Mouse (Mus musculus) myocyte (in vitro differentiated cells): ENCODE measurements around the gene Gpc6. TPM values are rescaled to one million over a fixed set of nuclear protein-coding genes. Genes with fewer than 3 reads are reported as not detected.

Experiments
- H3K27me3 ChIP-seq: one replicate; pipeline ENCODE4 v1.6.1; 2011; ENCODE audit not compliant: control insufficient read depth, insufficient read depth, insufficient read length
- H3K36me3 ChIP-seq: one replicate; pipeline ENCODE4 v1.6.1; 2011; ENCODE audit not compliant: control insufficient read depth, insufficient read depth
- H3K4me2 ChIP-seq: one replicate; pipeline ENCODE4 v1.6.1; 2011; ENCODE audit warnings: low read depth, control low read depth
- H3K4me3 ChIP-seq: one replicate; pipeline ENCODE4 v1.5.1; 2011; ENCODE audit warnings: mild to moderate bottlenecking, control low read depth, moderate library complexity
- H3K79me2 ChIP-seq: one replicate; pipeline ENCODE4 v1.6.1; 2011; ENCODE audit not compliant: control insufficient read depth, insufficient read depth
- H3ac ChIP-seq: one replicate; pipeline ENCODE4 v1.6.1; 2011; ENCODE audit not compliant: control insufficient read depth, insufficient read length
- CEBPB ChIP-seq: IDR thresholded peaks from 2 replicates; pipeline ENCODE4 v1.6.1; 2011; ENCODE audit warnings: mild to moderate bottlenecking, moderate library complexity; ENCODE audit not compliant: poor library complexity, insufficient read depth, severe bottlenecking
- E2F4 ChIP-seq: IDR thresholded peaks from one replicate; pipeline ENCODE4 v1.6.1; 2011; ENCODE audit warnings: mild to moderate bottlenecking, control low read depth, moderate library complexity; ENCODE audit not compliant: insufficient read depth
- MAX ChIP-seq: IDR thresholded peaks from one replicate; pipeline ENCODE4 v1.6.1; 2011; ENCODE audit warnings: low read depth, mild to moderate bottlenecking, control low read depth
- MYOD1 ChIP-seq, 3 experiments: IDR thresholded peaks; one replicate each; pipeline ENCODE4 v1.6.1; 2011; ENCODE audit warnings: control low read depth in 2 of 3, low read depth in 2 of 3, mild to moderate bottlenecking in 2 of 3, moderate library complexity in 1 of 3; ENCODE audit not compliant: insufficient read length in 2 of 3, control insufficient read depth in 1 of 3
- MYOG ChIP-seq, 3 experiments: IDR thresholded peaks; one replicate each; pipeline ENCODE4 v1.6.1; 2011; ENCODE audit warnings: control low read depth in 2 of 3, low read depth in 2 of 3, mild to moderate bottlenecking in 2 of 3; ENCODE audit not compliant: insufficient read length in 2 of 3, control insufficient read depth in 1 of 3, insufficient read depth in 1 of 3
- POLR2A ChIP-seq: IDR thresholded peaks from one replicate; pipeline ENCODE4 v1.6.1; 2011; ENCODE audit warnings: low read depth, mild to moderate bottlenecking, control low read depth, moderate library complexity; ENCODE audit not compliant: insufficient read length
- POLR2AphosphoS2 ChIP-seq: IDR thresholded peaks from one replicate; pipeline ENCODE4 v1.6.1; 2011; ENCODE audit warnings: low read depth, control low read depth; ENCODE audit not compliant: insufficient read length
- REST ChIP-seq: IDR thresholded peaks from one replicate; pipeline ENCODE4 v1.6.1; 2011; ENCODE audit warnings: mild to moderate bottlenecking, control low read depth, moderate library complexity; ENCODE audit not compliant: insufficient read depth, insufficient read length
- SRF ChIP-seq: IDR thresholded peaks from one replicate; pipeline ENCODE4 v1.6.1; 2011; ENCODE audit warnings: low read depth; ENCODE audit not compliant: control insufficient read depth, insufficient read length
- TCF12 ChIP-seq: IDR thresholded peaks from one replicate; pipeline ENCODE4 v1.6.1; 2011; ENCODE audit warnings: mild to moderate bottlenecking, control low read depth; ENCODE audit not compliant: poor library complexity, insufficient read depth, severe bottlenecking
- TCF3 ChIP-seq: IDR thresholded peaks from one replicate; pipeline ENCODE4 v1.6.1; 2011; ENCODE audit warnings: low read depth, control low read depth; ENCODE audit not compliant: insufficient read length
- USF1 ChIP-seq: IDR thresholded peaks from one replicate; pipeline ENCODE4 v1.6.1; 2011; ENCODE audit warnings: low read depth, mild to moderate bottlenecking, control low read depth, moderate library complexity
- polyA plus RNA-seq: library from polyadenylated mRNA; unstranded; fragments of >200 nt; fragmentation: generic; extraction: Trizol; gene quantifications from one replicate; pipeline ENCODE4 v1.2.1, GENCODE M21; 2012; ENCODE audit warnings: missing spikeins

Gpc6 gene
- polyA plus RNA-seq, 1 experiment: 5.0 TPM

DNA sequence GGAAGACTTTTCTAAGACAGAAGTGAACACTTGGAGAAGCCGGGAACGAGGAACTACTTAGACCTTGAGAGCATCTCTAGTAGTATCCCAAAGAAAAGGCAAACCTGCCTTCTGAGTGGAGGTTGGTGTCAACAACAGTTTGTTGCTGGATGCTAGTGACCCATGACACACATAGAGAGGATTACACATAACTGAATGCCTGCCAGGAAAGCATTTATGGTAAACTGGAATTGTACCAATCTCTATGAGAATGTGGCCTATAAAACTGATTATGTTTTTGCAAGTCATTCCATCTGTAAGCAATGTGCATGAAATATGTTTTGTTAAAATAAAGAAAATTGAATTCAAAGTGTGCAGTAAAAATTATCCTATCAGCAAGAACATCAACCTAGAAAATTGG lies 485.4 kb downstream of the Gpc6 start:
- Histone ChIP-seq H3K27me3 (no peaks in the 10 kb centered on the region), H3K36me3 (no peaks in the 10 kb centered on the region), H3K4me2 (no peak overlapping the region), H3ac (no peak overlapping the region), H3K79me2 (no peaks in the 10 kb centered on the region), H3K4me3 (no peak overlapping the region)
- TF ChIP-seq REST: no peak
- no peak for TF ChIP-seq MYOG (IDR thresholded peaks at IDR 0.05; ENCODE audit: control insufficient read depth in 1 of 3, insufficient read depth in 1 of 3, insufficient read length in 2 of 3, low read depth in 2 of 3)
- TF ChIP-seq CEBPB: no peak
- no peak for TF ChIP-seq POLR2AphosphoS2
- TF ChIP-seq TCF12: no peak

DNA sequence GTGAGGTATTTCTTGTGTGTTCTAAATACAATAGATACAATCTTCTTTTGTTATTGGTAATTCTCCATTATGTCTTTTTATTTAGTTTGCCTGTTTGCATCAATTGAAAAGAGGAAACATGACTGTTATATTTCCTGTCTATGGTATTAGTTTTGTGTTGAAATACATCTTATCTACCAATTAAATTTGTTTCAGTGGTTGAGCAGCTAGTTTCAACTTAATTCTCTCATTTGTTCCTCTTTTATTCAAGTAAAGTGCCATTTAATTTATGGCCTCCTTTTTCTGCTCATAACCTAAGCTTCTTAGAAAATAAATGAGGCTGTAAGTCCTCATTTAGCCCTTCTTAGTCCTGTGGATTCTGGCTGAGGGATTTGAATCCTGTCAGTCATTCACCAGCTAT lies 489.9 kb downstream of the Gpc6 start:
- Histone ChIP-seq H3K36me3 (no peaks in the 10 kb centered on the region), H3ac (no peak overlapping the region), H3K27me3 (no peaks in the 10 kb centered on the region), H3K4me2 (no peak overlapping the region), H3K4me3 (no peak overlapping the region), H3K79me2 (no peaks in the 10 kb centered on the region)
- TF ChIP-seq MYOG (IDR thresholded peaks at IDR 0.05; ENCODE audit: control insufficient read depth in 1 of 3, insufficient read depth in 1 of 3, insufficient read length in 2 of 3, low read depth in 2 of 3): no peak
- TF ChIP-seq POLR2AphosphoS2: no peak
- no peak for TF ChIP-seq CEBPB
- TF ChIP-seq MAX: no peak
- no peak for TF ChIP-seq E2F4
- TF ChIP-seq SRF: no peak
- no peak for TF ChIP-seq REST
- TF ChIP-seq USF1: no peak
- no peak for TF ChIP-seq TCF3
- TF ChIP-seq MYOD1 (IDR thresholded peaks at IDR 0.05; ENCODE audit: control insufficient read depth in 1 of 3, insufficient read length in 2 of 3, low read depth in 2 of 3): no peak
- TF ChIP-seq TCF12: no peak
- no peak for TF ChIP-seq POLR2A

- H3K27me3 ChIP-seq: no peaks in the 10 kb centered on the region
- H3K4me3 ChIP-seq: no peak overlapping the region
- no peak overlapping the region for H3ac ChIP-seq
- H3K4me2 ChIP-seq: no peak overlapping the region
- TF ChIP-seq CEBPB: no peak
- TF ChIP-seq USF1: no peak
- no peak for TF ChIP-seq POLR2AphosphoS2
- TF ChIP-seq MYOD1 (IDR thresholded peaks at IDR 0.05; ENCODE audit: control insufficient read depth in 1 of 3, insufficient read length in 2 of 3, low read depth in 2 of 3): no peak
- no peak for TF ChIP-seq TCF3
- TF ChIP-seq REST: no peak
- no peak for TF ChIP-seq TCF12
- TF ChIP-seq E2F4: no peak
- no peak for TF ChIP-seq POLR2A
- no peak for TF ChIP-seq MAX
- TF ChIP-seq MYOG (IDR thresholded peaks at IDR 0.05; ENCODE audit: control insufficient read depth in 1 of 3, insufficient read depth in 1 of 3, insufficient read length in 2 of 3, low read depth in 2 of 3): no peak
- no peak for TF ChIP-seq SRF
- no peaks in the 10 kb centered on the region for H3K79me2 ChIP-seq
- no peaks in the 10 kb centered on the region for H3K36me3 ChIP-seq
Observed at GRCm38 (mm10) chr14:117419561-117420218, 494.6 kb downstream of the Gpc6 start.

DNA sequence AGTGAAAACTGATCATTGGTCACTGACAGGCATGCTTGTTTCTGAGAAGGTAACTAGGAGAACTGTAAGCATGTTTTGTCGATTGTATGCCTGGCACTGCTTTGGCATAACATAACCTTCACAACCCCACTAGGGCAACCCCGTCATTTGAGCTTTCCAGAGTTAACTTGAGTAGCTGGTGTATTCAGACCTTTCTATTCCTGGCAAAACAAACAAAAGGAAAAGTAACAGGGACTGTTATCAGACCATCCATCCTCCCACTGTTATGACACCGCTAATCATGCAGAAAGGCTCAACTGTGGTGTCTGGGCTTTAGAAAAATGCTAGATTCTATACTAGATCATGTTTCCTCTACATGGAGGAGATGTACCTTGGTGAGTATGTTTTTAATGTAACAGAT lies 496.1 kb downstream of the Gpc6 start:
- Histone ChIP-seq H3K27me3 (no peaks in the 10 kb centered on the region), H3K79me2 (no peaks in the 10 kb centered on the region), H3K36me3 (no peaks in the 10 kb centered on the region), H3ac (no peak overlapping the region), H3K4me2 (no peak overlapping the region), H3K4me3 (no peak overlapping the region)
- TF ChIP-seq REST (no peak), TCF12 (no peak)

DNA sequence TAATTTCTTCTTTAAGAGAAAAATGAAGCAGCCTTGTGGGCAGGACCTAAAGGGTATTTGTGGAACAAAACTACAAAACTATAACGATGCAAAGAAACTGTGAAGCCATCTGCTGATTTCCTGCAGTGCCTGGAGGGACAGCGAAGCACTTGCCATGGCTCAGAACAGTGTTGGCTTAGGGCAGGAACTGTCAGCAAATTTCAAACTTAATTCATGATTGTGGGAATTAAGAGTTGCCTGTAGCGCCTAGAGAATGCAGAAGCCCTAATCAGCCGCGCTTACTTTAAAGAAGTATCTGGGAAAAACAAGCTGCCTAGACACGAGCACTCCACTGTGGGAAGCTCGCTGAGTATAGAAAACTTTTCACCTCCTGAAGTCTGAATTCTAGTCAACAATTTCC lies 501.0 kb downstream of the Gpc6 start:
- no peaks in the 10 kb centered on the region for H3K36me3 ChIP-seq
- H3ac ChIP-seq: no peak overlapping the region
- H3K27me3 ChIP-seq: no peaks in the 10 kb centered on the region
- no peak overlapping the region for H3K4me3 ChIP-seq
- H3K4me2 ChIP-seq: no peak overlapping the region
- H3K79me2 ChIP-seq: no peaks in the 10 kb centered on the region
- TF ChIP-seq MAX: no peak
- TF ChIP-seq MYOG (IDR thresholded peaks at IDR 0.05; ENCODE audit: control insufficient read depth in 1 of 3, insufficient read depth in 1 of 3, insufficient read length in 2 of 3, low read depth in 2 of 3): no peak
- TF ChIP-seq POLR2A: no peak
- TF ChIP-seq TCF12: no peak
- no peak for TF ChIP-seq POLR2AphosphoS2
- no peak for TF ChIP-seq SRF
- no peak for TF ChIP-seq USF1
- no peak for TF ChIP-seq CEBPB
